Mouse (Mus musculus) small intestine, adult 2 months (tissue): Measurements from ENCODE around the gene Acly.

ENCODE experiments used
- CTCF ChIP-seq: fragments of 200-500 bp; IDR thresholded peaks from 2 replicates; pipeline ENCODE4 v1.5.1; 2012; ENCODE audit warnings: low read depth, mild to moderate bottlenecking, control low read depth, inconsistent platforms, low read length, moderate library complexity, mixed read lengths; ENCODE audit not compliant: insufficient replicate concordance, insufficient read length; ENCODE audit errors: extremely low read depth
- POLR2A ChIP-seq: fragments of 200-500 bp; IDR thresholded peaks from 2 replicates; pipeline ENCODE4 v1.6.1; 2012; ENCODE audit warnings: low read depth, mild to moderate bottlenecking, control low read depth, inconsistent platforms, low read length, moderate library complexity

GRCm38 (mm10) chr11:100505997-100506396 lies 21.8 kb downstream of the Acly start:
- no peak for TF ChIP-seq CTCF
- no peak for TF ChIP-seq POLR2A
